20 mouse cellular contexts compared by ENCODE assay signal in the genomic region with DNA sequence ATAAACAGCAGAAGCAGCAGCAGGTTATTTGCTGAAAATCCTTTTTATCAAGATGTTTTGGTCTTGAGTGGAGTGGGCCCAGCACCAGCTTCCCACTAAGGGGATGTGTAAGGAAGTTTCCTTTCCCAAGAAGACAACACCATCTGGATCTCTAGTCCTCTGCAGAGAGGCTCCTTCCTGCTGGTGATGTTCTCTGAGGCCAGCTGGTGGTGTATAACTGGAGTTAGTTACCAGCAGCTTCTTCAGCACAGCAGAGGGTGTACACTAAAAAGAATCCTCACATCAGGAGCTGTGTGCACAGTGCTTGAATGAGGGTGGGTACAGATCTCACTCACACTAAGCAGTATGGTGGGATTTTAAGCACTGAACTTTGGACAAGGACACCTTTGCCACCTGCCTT.
A peak's percentile ranks its signal among the peaks of the same experiment; 100 is the strongest.
DNase-seq lines count a peak whose midpoint lies in the region; ATAC-seq and TF ChIP-seq lines count a peak whose summit lies in the region.
"Had no signal": no experiment of that assay in that cellular context is flagged by ENCODE, and none has a peak within 500 bp of the region (broad histone marks: within the 10 kb centered on the region; RNA-seq: fewer than 3 reads in every experiment).

No protein-coding gene starts in this region.

- ATAC-seq in heart, embryonic 11.5 days (replicated peaks; ENCODE audit: insufficient number of reproducible peaks, low FRiP score, low TSS enrichment) = no peak
- ATAC-seq in intestine, postnatal 0 days = no peak

- DNase-seq in heart, adult 11 months = peak; percentile 82
- peak; percentile 24 to 60 for DNase-seq in left cerebral cortex, postnatal 25 days (ENCODE audit: low spot score in 2 of 2)
- DNase-seq in left cerebral cortex, adult 2 months (ENCODE audit: extremely low spot score in 1 of 2, low spot score in 2 of 2) = no peak
- peak; percentile 17 for DNase-seq in right cerebral cortex, postnatal 4 days
- DNase-seq in cerebellum, adult 11-12 months = no peak
- DNase-seq: cerebellum, postnatal 36 days; gastrocnemius, postnatal 10 days; heart, postnatal 36 days; spleen, adult 18-20 months; thymus, postnatal 36 days had no signal

- H3K27ac ChIP-seq in heart, embryonic 11.5 days (ENCODE audit: low read depth, low read length) = no peak overlapping the region
- H3K27ac ChIP-seq in left cerebral cortex, adult 2 months = no peak overlapping the region
- no peak overlapping the region for H3K27ac ChIP-seq in intestine, postnatal 0 days (ENCODE audit: low read depth, low read length)
- H3K27ac ChIP-seq: embryonic facial prominence, embryonic 10.5 days; kidney, postnatal 0 days; limb, embryonic 15.5 days; lung, embryonic 15.5 days; neural tube, embryonic 12.5 days; stomach, embryonic 15.5 days had no signal

- H3K4me2 ChIP-seq in heart, embryonic 11.5 days = no peak overlapping the region
- H3K4me2 ChIP-seq in intestine, postnatal 0 days (replicated peaks; ENCODE audit: low read depth) = no peak overlapping the region
- H3K4me2 ChIP-seq: heart, embryonic 12.5 days; limb, embryonic 15.5 days; lung, embryonic 15.5 days; neural tube, embryonic 12.5 days; stomach, embryonic 15.5 days had no signal

- no peaks in the 10 kb centered on the region for H3K36me3 ChIP-seq in heart, embryonic 11.5 days (ENCODE audit: control insufficient read depth, insufficient read depth, low read length)
- H3K36me3 ChIP-seq in intestine, postnatal 0 days (ENCODE audit: control insufficient read depth, insufficient read depth) = no peaks in the 10 kb centered on the region
- H3K36me3 ChIP-seq: embryonic facial prominence, embryonic 10.5 days; heart, embryonic 12.5 days; limb, embryonic 15.5 days; lung, embryonic 15.5 days; neural tube, embryonic 12.5 days; stomach, embryonic 15.5 days had no signal

- no peak overlapping the region for H3K4me3 ChIP-seq in heart, embryonic 11.5 days (ENCODE audit: low read depth, low read length)
- H3K4me3 ChIP-seq in left cerebral cortex, adult 2 months = no peak overlapping the region
- H3K4me3 ChIP-seq in intestine, postnatal 0 days (ENCODE audit: low read depth, low read length) = no peak overlapping the region
- H3K4me3 ChIP-seq: embryonic facial prominence, embryonic 10.5 days; erythroblast, embryonic 14.5 days; heart, embryonic 12.5 days; limb, embryonic 15.5 days; lung, embryonic 15.5 days; neural tube, embryonic 12.5 days; stomach, embryonic 15.5 days had no signal

- no peaks in the 10 kb centered on the region for H3K9me3 ChIP-seq in heart, embryonic 11.5 days (replicated peaks; ENCODE audit: control insufficient read depth, low read length)
- no peaks in the 10 kb centered on the region for H3K9me3 ChIP-seq in intestine, postnatal 0 days (ENCODE audit: control insufficient read depth)
- H3K9me3 ChIP-seq: embryonic facial prominence, embryonic 10.5 days; heart, embryonic 12.5 days; limb, embryonic 15.5 days; lung, embryonic 15.5 days; neural tube, embryonic 12.5 days; stomach, embryonic 15.5 days had no signal

- peaks cover 6% of the 10 kb centered on the region for H3K27me3 ChIP-seq in heart, embryonic 11.5 days (ENCODE audit: control insufficient read depth, insufficient read depth, low read length)
- H3K27me3 ChIP-seq in intestine, postnatal 0 days (replicated peaks; ENCODE audit: control insufficient read depth, insufficient read depth, low read length) = no peaks in the 10 kb centered on the region
- H3K27me3 ChIP-seq: lung, embryonic 15.5 days; neural tube, embryonic 12.5 days had no signal

- peaks cover 19% of the 10 kb centered on the region for H3K4me1 ChIP-seq in heart, embryonic 11.5 days (ENCODE audit: control insufficient read depth, insufficient read depth, low read length)
- H3K4me1 ChIP-seq in intestine, postnatal 0 days (replicated peaks; ENCODE audit: control insufficient read depth, insufficient read depth, low read length) = no peaks in the 10 kb centered on the region

- no peak; the same call in none of the 2 replicates for TF ChIP-seq CTCF in left cerebral cortex, adult 2 months (IDR thresholded peaks at IDR 0.05)
- TF ChIP-seq CTCF in intestine, postnatal 0 days (IDR thresholded peaks at IDR 0.05; ENCODE audit: low read depth) = peak; percentile 22; the same call in 1 of the 2 replicates

- H3K9ac ChIP-seq in heart, embryonic 11.5 days (ENCODE audit: low read depth, low read length) = no peak overlapping the region
- no peak overlapping the region for H3K9ac ChIP-seq in intestine, postnatal 0 days (ENCODE audit: low read depth, low read length)
- H3K9ac ChIP-seq: heart, embryonic 12.5 days; limb, embryonic 15.5 days; lung, embryonic 15.5 days; neural tube, embryonic 12.5 days; stomach, embryonic 15.5 days had no signal

- intact Hi-C loops in left cerebral cortex, postnatal 25 days (cut with DNase I) = no loop called here
- intact Hi-C loops in left cerebral cortex, adult 2 months (cut with DNase I) = no loop called here

Comparison
In these comparisons a context has a peak if more than half of its experiments do, and no peak if none do; other contexts are left out.
1. DNase-seq: peak in heart, adult 11 months (single experiment), left cerebral cortex, postnatal 25 days (2 of 2) and right cerebral cortex, postnatal 4 days (single experiment); none in left cerebral cortex, adult 2 months (0 of 2) and cerebellum, adult 11-12 months (single experiment).